Mouse (Mus musculus): ENCODE measurements around the gene Armc8.

GRCm38 (mm10) chr9:99591144-99591543 lies 22.4 kb upstream of the Armc8 start:
- TF ChIP-seq EP300 (IDR thresholded peaks at IDR 0.05; ENCODE audit: low read depth), result no peak
- no peak for TF ChIP-seq CTCF (IDR thresholded peaks at IDR 0.05; ENCODE audit: low read depth)

All from heart, postnatal 0 days (tissue).